Mouse (Mus musculus) right cerebral cortex, postnatal 36 days (tissue): ENCODE data around the gene Tectb.

Source experiments
- DNase-seq, 2 experiments: peaks; one replicate each; pipeline ENCODE4 v3.0.0; 2022; ENCODE audit warnings: low spot score in 2 of 2, mixed read lengths in 1 of 2

The Tectb gene

DNA sequence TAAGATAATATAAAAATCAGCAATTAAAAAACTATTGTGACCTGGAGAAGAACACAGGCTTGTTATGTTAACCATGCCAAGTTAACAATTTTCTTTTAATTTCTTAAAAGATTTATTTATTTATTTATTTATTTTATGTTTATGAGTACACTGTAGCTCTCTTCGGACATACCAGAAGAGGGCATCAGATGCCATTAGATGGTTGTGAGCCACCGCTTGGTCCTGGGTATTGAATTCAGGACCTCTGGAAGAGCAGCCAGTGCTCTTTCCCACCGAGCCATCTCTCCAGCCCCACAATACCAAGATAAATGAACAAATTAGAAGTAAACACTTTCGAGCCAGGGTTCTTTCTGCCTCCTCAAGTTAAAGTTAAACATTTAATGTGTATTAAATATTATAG lies 28.1 kb downstream of the Tectb start:
- DNase-seq: no peak

DNA sequence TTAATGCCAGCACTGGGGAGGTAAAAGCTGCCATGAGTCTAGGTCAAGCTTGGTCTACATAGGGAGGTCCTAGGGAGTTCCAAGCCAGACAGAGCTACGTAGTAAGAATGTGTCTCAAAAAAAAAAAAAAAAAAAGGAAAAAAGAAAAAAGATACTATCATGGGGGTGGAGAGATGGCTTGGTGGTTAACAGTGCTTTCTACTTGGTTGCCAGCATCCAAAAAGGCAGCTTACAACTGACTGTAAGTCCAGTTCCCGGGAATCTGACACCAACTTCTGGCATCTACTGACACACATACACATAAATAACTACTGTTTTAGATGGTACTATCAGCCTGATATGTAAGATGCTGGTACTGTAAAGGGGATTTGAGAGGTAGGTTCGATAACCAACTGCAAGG lies 28.6 kb downstream of the Tectb start:
- no peak for DNase-seq

DNA sequence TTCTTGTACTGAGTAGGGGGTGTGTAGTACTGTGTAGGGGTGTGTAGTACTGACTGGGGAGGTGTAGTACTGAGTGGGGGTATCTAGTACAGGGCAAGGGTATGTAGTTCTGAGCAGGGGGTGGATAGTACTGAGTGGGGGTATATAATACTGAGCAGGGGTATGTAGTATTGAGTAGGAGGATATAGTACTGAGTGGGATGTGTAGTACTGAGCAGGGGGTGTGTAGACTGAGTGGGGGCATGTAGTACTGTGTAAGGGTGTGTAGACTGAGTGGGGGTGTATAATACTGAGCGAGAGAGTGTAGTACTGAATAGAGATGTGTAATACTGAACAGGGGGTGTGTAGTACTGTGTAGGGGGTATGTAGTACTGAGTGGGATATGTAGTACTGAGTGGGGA lies 31.2 kb downstream of the Tectb start:
- no peak for DNase-seq

DNA sequence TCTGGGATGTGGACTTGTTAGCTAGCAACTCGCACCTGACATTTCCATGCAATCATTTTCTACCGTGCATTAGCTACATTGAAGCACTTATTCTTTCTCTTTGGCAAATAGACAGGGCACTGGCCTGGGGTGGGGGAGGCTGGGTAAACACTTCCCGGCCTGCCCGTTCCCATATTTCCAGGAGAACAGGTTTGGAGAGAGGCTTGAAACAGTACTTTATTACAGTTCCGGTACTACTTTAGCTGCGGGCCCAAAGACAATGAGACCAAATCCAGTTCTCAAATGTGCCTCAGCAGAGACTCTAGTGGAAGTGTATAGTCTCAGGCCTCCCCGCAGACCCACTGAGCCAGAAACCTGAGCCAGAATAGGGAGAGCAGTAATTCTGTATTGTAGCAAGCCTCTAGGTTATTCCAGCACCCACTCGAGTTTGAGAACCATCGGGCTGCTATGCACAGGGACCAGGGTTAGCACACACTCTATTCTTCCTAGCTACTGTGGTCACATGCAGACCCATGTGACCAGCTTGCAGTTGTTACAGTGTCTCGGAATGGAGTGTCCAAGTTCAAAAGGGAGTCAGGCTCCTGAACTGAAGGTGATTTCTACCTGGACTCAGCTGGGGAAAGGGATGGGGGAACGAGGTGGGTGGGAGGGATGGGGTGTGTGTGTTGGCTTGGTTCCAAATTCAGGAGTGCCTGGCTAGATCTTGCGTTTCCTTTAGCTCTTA lies 33.2 kb downstream of the Tectb start:
- DNase-seq: no peak

DNA sequence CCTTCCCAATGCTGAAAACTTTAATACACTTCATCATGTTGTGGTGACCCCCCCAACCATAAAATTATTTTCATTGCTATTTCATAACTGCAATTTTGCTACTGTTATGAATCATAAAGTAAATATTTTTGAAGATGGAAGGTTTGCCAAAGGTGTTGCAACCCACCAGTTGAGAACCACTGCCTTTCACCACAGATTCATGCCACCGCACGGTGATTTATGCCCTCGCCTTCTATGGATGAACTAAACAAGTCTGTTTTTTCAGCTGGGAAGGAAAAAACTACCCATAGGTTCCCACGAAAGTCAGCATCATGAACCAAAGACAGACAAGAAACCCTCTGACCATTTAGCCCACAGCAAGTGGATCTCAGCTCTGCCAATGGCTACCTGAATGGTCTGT lies 36.3 kb downstream of the Tectb start:
- no peak for DNase-seq

DNA sequence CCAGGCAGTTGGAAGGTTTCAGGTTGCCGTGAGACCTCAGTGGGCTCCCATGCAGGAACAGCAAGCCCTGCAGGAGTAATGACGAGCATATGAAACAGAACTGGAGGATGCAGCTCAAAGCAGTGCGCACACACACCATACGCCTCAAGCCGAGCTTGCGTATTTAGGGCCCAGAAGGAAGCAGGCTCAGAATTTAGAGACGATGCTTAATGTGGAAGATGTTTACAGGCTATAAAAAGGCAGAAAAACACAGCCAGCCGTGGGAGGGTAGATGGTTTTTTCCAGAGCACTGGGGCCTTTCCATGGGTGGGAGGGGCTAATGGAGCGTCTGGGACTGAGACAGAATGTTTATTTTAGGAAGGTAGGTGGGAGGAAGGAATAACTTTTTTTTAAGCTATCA lies 36.8 kb downstream of the Tectb start:
- peak; percentile 73 to 83 for DNase-seq

DNA sequence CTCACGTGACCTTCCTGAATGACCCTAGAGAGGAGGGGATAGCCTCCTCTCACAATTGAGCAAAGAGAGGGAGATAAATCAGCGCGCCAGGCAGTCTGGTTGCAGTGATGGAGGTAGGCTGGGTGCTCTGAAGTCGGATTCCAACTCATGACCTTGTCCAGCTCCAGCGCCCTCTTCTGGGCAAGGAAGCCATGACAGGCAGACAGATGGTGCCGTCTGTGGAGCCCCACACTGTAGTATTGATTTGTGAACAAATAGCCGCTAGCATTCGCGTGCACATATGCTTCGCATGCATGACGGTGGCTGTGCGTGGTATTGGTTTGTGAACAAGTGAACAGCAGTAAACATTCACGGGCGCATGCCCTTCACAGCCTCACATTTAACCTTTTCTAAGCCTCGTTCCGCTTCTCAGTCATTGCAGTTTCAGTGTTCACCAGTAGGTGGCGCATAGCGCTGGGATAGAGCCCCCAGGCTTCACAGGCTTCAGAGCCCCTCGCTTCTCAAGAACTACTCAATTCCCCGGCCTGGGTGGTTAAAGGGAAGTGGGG lies 37.7 kb downstream of the Tectb start:
- peak; percentile 74 to 79 for DNase-seq

DNA sequence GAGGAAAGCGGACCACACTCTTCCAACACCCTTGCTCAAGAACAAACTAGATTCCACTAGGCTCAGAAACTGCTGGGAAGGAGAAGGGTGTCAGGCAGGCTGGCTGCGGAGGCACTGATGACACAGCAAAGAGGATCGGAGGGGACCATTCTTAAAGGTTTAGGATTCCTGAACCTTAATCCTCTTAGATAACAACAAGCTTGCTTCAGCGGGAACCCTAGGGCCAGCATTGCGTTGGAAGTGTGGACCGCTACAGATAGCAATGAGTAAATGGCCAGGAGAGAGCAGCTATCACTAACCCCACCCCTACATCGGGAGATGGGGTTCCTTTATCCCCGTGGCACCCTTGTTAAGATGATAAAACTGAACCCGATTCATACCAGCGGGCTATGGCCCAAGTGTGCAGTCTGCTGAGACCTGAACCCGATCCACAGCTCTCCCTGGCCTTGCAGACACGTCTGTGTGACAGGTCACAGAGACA lies 38.2 kb downstream of the Tectb start:
- no peak for DNase-seq

DNA sequence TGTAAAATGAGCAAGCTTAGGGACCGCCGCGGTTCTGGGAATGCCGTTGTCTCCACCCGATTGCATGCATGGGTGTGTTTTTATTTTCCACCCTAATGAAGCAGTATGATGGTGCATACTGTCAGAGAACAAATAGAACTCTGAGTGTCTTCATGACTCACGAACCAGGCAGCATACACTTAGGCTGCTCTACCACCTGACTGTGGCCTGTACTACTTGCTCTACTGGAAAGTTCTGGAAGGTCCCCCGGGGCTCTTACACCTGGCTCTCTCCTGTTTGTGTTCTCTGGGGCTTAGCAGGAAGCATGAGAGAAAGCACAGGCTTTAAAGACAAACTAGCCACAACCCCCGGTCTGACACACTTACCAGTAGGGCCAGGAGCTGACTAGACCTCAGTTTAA lies 38.8 kb downstream of the Tectb start:
- DNase-seq: no peak

DNA sequence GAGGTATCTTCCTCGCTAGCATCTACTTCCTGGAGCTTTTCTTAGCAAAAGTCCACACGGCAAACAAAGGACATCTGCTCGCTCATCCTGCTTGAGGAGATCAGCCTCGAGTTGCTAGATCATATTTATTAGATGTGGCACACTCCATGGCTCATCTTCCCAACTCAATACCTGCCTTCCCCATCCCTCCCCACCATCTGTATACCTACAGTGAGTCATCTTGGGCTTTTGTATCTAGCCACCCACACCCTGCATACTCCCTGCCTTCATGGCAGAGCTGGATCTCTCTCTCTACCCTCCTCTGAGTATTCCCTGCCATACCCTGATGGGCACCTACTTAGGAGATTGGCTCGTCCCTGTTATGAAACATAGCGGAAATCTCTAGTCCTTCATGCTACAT lies 40.7 kb downstream of the Tectb start:
- DNase-seq: peak; percentile 44 to 49

DNA sequence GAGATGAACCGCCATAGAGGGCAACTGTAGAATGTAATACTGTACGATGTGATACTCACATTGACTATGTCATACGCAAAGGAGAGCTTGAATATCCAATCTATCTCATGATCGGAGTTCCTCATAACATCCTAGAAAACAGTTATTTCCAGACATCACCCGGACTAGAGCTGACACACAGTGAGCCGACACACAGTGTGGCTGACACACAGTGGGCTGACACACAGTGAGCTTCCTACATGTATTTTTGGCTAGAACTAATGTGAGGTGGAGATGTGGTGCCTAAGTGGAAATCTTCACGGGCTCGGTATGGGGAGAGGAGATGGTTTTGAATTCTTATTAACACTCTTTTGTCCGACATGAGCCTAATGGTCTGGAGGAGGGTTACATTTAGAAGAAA lies 41.7 kb downstream of the Tectb start:
- no peak for DNase-seq

DNA sequence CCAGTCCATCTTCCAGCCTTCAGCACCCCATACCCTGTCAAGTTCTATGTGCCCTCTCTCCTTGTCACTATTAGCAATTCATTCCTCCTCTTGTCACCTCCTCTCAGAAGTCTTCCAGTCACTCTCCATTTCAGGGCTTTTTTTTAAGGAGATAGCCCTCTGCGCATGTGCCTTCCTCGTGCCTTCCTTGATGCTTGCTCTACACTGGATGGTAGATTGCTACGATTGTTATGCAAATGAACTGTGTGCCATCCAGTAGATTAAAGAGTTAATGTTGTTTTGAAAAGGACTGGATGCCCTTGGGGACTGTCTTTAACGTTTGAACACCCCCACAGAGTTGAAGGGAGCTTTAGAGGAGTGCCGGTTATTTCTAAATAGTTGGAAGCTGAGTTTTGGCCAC lies 46.1 kb downstream of the Tectb start:
- no peak for DNase-seq

DNA sequence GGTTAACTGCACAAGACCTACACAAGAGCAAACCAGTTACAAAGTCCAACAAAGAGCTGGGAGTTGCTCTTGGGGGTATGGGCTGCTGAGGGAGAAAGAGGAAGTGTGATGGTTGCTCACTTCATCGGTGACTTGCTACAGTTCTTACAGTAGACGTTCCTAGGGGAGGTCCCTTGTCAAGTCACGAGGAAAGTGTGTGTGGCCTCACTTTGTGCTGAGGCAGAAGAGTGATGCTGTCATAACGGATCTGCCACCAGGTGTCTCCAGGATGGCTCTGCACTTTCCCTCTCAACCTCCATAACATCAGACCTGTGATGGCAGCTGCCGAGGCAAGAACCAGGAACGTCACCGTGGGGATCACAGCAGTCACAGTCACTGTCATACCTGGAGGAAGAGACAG lies 46.6 kb downstream of the Tectb start:
- DNase-seq: no peak

DNA sequence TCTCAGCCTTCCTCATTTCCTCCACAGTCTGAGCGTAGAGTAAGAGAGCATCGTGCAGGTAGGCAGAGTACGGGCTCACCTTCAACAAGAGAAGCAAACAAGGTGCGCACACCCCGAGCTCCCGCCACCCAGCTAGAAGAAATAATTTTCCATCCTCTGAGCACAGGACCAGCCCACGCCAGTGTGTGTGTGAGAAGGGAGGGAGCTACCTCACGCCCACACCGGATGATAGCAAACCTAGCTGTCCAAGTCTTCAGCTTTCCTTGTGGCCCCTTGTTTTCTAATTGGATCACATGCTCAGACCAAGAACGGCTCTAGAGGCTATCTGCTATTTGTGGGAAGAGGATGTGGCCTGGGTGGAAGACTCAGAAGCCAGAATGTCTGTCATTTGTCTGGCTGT lies 50.5 kb downstream of the Tectb start:
- DNase-seq: peak in 1 of 2 experiments; percentile 53

DNA sequence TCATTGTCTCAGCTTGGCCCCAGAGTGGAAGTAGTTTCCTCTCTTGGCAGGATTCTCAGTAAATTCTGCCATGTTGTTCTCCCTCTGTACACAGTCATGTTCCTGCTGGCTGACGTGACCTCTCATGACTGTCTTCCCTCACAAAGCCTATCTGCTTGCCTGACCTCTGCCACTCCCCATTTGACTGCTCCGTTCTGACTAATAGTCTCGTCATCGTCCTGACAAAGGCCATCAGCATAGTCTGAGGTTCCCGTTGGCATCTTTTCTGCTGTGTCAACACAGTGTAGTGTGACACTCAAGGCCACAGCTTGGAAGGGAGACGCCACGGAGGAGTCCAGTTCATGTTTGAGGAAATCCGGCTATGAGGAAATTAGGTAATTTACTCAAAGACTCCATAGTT lies 51.6 kb downstream of the Tectb start:
- DNase-seq: no peak

DNA sequence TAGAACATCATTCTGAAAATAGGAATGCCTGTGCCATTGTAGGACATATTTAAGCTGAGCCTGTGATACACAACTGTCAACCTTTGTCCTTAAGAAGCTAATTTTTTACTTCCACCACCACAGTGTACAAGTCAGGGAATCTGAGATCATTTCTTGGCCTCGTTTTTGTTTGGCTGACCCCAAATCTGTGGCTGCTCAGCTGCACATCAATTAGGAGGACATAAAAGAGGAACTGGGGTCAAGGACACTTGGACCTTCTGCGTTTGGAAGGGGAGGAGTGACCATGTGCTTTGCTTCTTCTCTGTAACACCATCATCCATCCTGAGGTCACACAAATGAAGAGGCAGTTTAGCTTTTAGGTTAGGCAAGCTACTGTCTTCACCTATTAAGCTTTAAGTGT lies 55.5 kb downstream of the Tectb start:
- no peak for DNase-seq

DNA sequence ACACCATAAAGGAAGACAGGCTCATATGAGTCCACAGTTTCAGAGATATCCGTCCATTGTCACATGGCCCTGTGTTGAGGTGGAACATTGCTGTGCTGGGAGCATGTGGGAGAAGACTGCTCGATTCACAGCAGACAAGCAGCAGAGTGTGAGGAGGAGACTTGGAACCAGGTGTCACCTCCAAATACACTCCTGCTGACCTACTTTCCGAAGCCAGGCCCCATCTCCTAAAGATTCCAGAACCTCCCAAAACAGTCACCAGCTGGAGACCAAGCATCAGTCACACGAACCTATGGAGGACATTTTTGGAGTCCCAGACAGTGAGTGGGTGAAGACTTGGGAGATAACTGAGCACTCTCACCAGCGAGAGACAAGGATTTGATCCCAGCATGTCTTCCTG lies 56.0 kb downstream of the Tectb start:
- DNase-seq: peak in 1 of 2 experiments; percentile 59

DNA sequence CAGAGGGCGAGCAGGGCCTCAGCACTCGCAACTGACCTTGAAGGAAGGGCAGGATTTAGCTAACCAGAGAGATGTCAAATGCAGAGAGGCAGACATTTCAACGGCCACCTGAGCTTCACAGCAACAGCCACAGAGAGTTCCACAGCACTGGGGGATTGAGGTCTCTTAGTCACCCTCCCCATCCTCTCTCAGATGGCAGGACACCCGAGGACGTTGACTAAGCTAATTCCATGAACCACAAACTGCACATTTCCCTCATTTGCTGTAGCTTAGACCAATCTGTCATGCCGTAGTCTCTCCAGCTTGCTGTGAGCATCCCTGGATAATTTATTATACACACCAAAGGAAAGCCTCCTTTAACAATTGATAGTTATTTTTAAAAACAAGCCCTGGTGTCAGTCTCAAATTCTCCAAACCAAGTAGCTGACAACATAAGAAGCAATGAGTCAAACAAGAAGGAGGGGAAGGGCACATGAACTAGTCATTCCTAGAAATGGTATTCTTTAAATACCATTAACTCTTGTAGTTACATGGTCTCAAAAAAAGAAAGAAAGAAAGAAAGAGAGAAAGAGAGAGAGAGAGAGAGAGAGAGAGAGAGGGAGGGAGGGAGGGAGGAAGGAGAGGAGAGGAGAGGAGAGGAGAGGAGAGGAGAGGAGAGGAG lies 59.4 kb downstream of the Tectb start:
- no peak for DNase-seq

DNA sequence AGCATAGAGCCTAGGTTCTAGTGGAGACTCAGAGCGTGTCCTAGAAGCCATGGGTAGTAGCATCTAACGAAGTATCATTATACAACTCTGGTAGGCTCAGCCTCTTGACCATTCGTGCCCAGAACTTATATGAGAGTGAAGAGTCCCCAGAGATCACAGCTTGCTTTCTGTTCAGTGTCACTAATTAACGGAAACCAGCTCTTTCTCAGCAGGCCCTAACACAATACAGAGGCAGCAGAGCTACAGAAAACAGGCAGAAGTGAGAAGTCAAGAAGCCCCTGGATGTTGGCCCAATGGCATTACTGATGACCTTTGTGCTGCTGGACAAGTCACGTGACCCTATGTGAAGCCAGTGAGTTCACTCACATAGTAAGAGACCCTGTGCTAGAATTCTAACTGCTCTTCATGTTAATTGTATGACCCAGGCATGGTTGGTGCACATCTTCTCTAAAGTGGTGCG lies 60.7 kb downstream of the Tectb start, which contains the start of gene Gucy2g:
Gucy2g (minus strand) TSS at position 51 of the 460 bp plus-strand sequence.
- DNase-seq: no peak

DNA sequence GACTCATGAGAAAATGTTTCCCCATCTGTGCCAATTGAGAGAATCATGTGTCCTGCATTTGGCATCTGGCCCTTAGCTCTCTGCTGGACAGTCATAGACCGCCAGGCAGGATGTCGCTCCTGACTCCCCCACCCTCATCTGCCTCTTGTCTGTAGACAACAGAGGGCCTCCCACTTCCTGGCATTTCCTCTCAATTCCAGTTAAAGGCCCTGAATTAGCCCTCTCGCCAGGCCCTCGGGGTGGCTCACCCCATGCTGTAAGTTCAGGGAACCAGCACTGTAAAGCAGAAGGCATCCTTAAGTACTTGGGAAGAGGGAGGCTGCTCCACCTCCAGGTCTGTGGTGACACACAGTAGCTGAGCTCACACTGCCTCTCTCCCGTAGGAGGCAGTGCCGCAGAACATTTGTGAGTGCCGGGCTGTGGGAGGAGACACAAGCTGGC lies 64.3 kb downstream of the Tectb start:
- DNase-seq: peak; percentile 38 to 67
